Mouse (Mus musculus) intestine, embryonic 16.5 days (tissue): ENCODE data around the gene Cycs. TPM values are rescaled to one million over a fixed set of nuclear protein-coding genes. Genes with fewer than 3 reads are reported as not detected.

Experiments
- ATAC-seq: fragments of 200-750 bp; cut with Nextera tagmentation; 2 replicates; pipeline ENCODE4 v1.8.0; 2017; ENCODE audit warnings: moderate TSS enrichment, moderate library complexity
- H3K27ac ChIP-seq: fragments of 300-500 bp; sonication (generic); 2 replicates; pipeline ENCODE4 v1.5.1; 2014; ENCODE audit warnings: mild to moderate bottlenecking, low read length
- H3K27me3 ChIP-seq: fragments of 300-500 bp; sonication (generic); replicated peaks from 2 replicates; pipeline ENCODE4 v1.6.1; 2014; ENCODE audit warnings: low read length, control low read depth, mixed read lengths; ENCODE audit not compliant: control insufficient read depth, insufficient read depth
- H3K36me3 ChIP-seq: fragments of 300-500 bp; sonication (generic); 2 replicates; pipeline ENCODE4 v1.6.1; 2014; ENCODE audit warnings: low read length, control low read depth; ENCODE audit not compliant: control insufficient read depth, insufficient read depth
- H3K4me1 ChIP-seq: fragments of 300-500 bp; sonication (generic); 2 replicates; pipeline ENCODE4 v1.6.1; 2014; ENCODE audit warnings: low read length, control low read depth, mixed read lengths; ENCODE audit not compliant: control insufficient read depth, insufficient read depth
- H3K4me2 ChIP-seq: fragments of 300-500 bp; sonication (generic); 2 replicates; pipeline ENCODE4 v1.6.1; 2014; ENCODE audit warnings: low read depth, low read length, control low read depth
- H3K4me3 ChIP-seq: fragments of 300-500 bp; sonication (generic); 2 replicates; pipeline ENCODE4 v1.5.1; 2014; ENCODE audit warnings: mild to moderate bottlenecking, low read length
- H3K9ac ChIP-seq: fragments of 300-500 bp; sonication (generic); 2 replicates; pipeline ENCODE4 v1.6.1; 2014; ENCODE audit warnings: low read depth, low read length
- H3K9me3 ChIP-seq: fragments of 300-500 bp; sonication (generic); 2 replicates; pipeline ENCODE4 v1.6.1; 2016; ENCODE audit warnings: low read length, control low read depth; ENCODE audit not compliant: control insufficient read depth
- WGBS: fragments of 180-500 bp; shearing (Covaris S2); extraction: QIAGEN DNeasy Blood & Tissue Kit; methylation state at CpG from one replicate; pipeline ENCODE4 v1.1.7; 2014; 5-methylcytosine and 5-hydroxymethylcytosine counted together
- polyA plus RNA-seq: library from polyadenylated mRNA; unstranded; fragments of >200 nt; fragmentation: Nextera tagmentation; extraction: Ambion mirVana; gene quantifications from 2 replicates; pipeline ENCODE4 v1.2.1, GENCODE M21; 2015

The Cycs gene
- polyA plus RNA-seq, 1 experiment from 2014 or later = 88.1 TPM

- 0 out of 2 replicates have a peak overlapping the region, but pooled peaks have one; percentile 15 for H3K27ac ChIP-seq
- no peaks in the 10 kb centered on the region for H3K36me3 ChIP-seq
- H3K4me3 ChIP-seq = no peak overlapping the region
- H3K4me2 ChIP-seq = peak overlapping the region; percentile 7; the same call in 1 of the 2 replicates
- H3K9ac ChIP-seq = no peak overlapping the region
- ATAC-seq = peak; percentile 98
- H3K4me1 ChIP-seq = peaks cover 4% of the 10 kb centered on the region; the same call in 1 of the 2 replicates
- H3K27me3 ChIP-seq = no peaks in the 10 kb centered on the region
- H3K9me3 ChIP-seq = no peaks in the 10 kb centered on the region
- WGBS = 58% methylated on average over 5 of the region's 5 CpGs
Measured at GRCm38 (mm10) chr6:50552881-50553518, 13.3 kb downstream of the Cycs start.

GRCm38 (mm10) chr6:50549791-50550190, 16.5 kb downstream of the Cycs start:
- no peak for ATAC-seq
- no peaks in the 10 kb centered on the region for H3K9me3 ChIP-seq
- 80% methylated on average over 7 of the region's 7 CpGs for WGBS
- H3K36me3 ChIP-seq = no peaks in the 10 kb centered on the region
- H3K4me1 ChIP-seq = peaks cover 7% of the 10 kb centered on the region
- H3K27ac ChIP-seq = no peak overlapping the region
- no peak overlapping the region for H3K4me2 ChIP-seq
- no peak overlapping the region for H3K4me3 ChIP-seq
- H3K27me3 ChIP-seq = no peaks in the 10 kb centered on the region
- H3K9ac ChIP-seq = no peak overlapping the region

- Histone ChIP-seq H3K4me3 (no peak overlapping the region), H3K27ac (no peak overlapping the region), H3K4me2 (no peak overlapping the region), H3K4me1 (peaks cover 7% of the 10 kb centered on the region), H3K27me3 (no peaks in the 10 kb centered on the region), H3K9ac (no peak overlapping the region), H3K36me3 (no peaks in the 10 kb centered on the region), H3K9me3 (no peaks in the 10 kb centered on the region)
- 82% methylated on average over 5 of the region's 5 CpGs for WGBS
- ATAC-seq = no peak
Measured at GRCm38 (mm10) chr6:50549051-50549450, 17.3 kb downstream of the Cycs start.

DNA sequence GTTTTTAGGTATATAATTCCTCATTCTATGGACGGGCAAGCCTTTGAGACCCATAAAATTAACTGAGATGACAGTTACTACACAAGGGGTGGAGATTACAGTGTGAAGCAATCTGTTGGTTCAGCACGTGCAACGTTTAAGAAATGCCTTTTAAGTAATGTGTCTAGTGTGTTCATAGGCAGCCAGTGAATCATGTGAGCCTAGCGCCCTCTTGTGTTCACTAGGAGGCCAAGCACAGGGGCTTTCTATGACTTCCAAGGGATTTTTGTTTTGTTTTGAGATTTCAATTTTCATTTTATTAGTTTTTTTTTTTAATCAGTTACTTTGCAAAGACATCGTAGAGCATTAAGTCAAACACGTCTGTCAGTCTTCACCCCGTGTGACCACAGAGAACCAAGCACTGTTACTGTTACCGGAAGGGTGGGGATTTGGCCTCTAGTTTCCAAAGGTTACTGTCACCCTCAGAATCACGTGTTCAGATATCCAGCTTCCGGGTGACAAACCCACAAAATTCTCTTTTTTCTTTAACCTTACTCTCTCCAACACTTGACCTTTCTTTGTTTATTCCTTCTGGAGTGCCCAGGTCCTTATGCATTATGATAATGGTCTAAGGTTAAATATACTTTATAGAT, 20.8 kb downstream of the Cycs start:
- peak; percentile 74 for ATAC-seq
- Histone ChIP-seq H3K4me3 (no peak overlapping the region), H3K9me3 (0 out of 2 replicates have a peak, but pooled peaks cover 2% of the 10 kb centered on the region), H3K9ac (no peak overlapping the region), H3K36me3 (no peaks in the 10 kb centered on the region), H3K4me2 (0 out of 2 replicates have a peak overlapping the region, but pooled peaks have one; percentile 26), H3K4me1 (peaks cover 3% of the 10 kb centered on the region; the same call in 1 of the 2 replicates), H3K27me3 (no peaks in the 10 kb centered on the region), H3K27ac (no peak overlapping the region)
- WGBS = 20% methylated on average over 10 of the region's 10 CpGs

- no peaks in the 10 kb centered on the region for H3K36me3 ChIP-seq
- peaks cover 3% of the 10 kb centered on the region; the same call in 1 of the 2 replicates for H3K4me1 ChIP-seq
- no peak overlapping the region for H3K4me3 ChIP-seq
- no peaks in the 10 kb centered on the region for H3K27me3 ChIP-seq
- no peak overlapping the region for H3K27ac ChIP-seq
- H3K9ac ChIP-seq = no peak overlapping the region
- no peak overlapping the region for H3K4me2 ChIP-seq
- ATAC-seq = no peak
- WGBS = 94% methylated on average over 1 of the region's 1 CpGs
- 0 out of 2 replicates have a peak, but pooled peaks cover 2% of the 10 kb centered on the region for H3K9me3 ChIP-seq
Measured at GRCm38 (mm10) chr6:50542535-50542934, 23.8 kb downstream of the Cycs start.

- Histone ChIP-seq H3K27ac (no peak overlapping the region), H3K4me2 (no peak overlapping the region), H3K27me3 (no peaks in the 10 kb centered on the region), H3K4me1 (no peaks in the 10 kb centered on the region), H3K36me3 (no peaks in the 10 kb centered on the region), H3K4me3 (no peak overlapping the region), H3K9me3 (0 out of 2 replicates have a peak, but pooled peaks cover 2% of the 10 kb centered on the region), H3K9ac (no peak overlapping the region)
- ATAC-seq = no peak
- WGBS = 63% methylated on average over 1 of the region's 1 CpGs
Measured at GRCm38 (mm10) chr6:50539641-50540040, 26.7 kb downstream of the Cycs start.

DNA sequence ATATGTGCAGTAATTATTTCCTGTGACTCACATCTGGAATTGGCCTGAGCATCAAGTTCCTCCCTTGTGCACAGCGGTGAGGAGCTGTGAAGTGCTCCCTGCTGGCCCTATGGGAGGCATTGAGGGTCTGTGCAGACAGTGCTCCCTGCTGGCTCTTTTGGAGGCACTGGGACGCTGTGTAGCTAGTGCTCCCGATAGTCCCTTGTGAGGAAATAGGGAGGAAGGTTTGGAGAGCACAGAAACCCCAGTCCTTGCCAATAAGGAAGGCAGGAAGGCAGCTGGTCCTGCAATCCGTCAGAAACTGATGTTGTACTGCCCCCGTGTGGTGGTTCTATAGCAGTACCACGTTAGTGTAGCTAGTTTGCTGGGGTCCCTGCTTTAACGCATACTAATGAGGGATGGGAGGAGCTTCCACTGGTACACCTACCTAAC, 29.9 kb downstream of the Cycs start:
- H3K4me2 ChIP-seq = no peak overlapping the region
- no peak overlapping the region for H3K4me3 ChIP-seq
- H3K27ac ChIP-seq = no peak overlapping the region
- H3K9ac ChIP-seq = no peak overlapping the region
- 11% methylated on average over 7 of the region's 7 CpGs for WGBS
- peak; percentile 72 for ATAC-seq
- no peaks in the 10 kb centered on the region for H3K27me3 ChIP-seq
- H3K4me1 ChIP-seq = no peaks in the 10 kb centered on the region
- H3K36me3 ChIP-seq = no peaks in the 10 kb centered on the region
- no peaks in the 10 kb centered on the region for H3K9me3 ChIP-seq

- H3K4me2 ChIP-seq = no peak overlapping the region
- no peaks in the 10 kb centered on the region for H3K4me1 ChIP-seq
- ATAC-seq = no peak
- H3K27me3 ChIP-seq = no peaks in the 10 kb centered on the region
- H3K9ac ChIP-seq = no peak overlapping the region
- H3K4me3 ChIP-seq = no peak overlapping the region
- H3K9me3 ChIP-seq = no peaks in the 10 kb centered on the region
- WGBS = 92% methylated on average over 3 of the region's 3 CpGs
- H3K36me3 ChIP-seq = no peaks in the 10 kb centered on the region
- H3K27ac ChIP-seq = no peak overlapping the region
Measured at GRCm38 (mm10) chr6:50535346-50535745, 31.0 kb downstream of the Cycs start.

DNA sequence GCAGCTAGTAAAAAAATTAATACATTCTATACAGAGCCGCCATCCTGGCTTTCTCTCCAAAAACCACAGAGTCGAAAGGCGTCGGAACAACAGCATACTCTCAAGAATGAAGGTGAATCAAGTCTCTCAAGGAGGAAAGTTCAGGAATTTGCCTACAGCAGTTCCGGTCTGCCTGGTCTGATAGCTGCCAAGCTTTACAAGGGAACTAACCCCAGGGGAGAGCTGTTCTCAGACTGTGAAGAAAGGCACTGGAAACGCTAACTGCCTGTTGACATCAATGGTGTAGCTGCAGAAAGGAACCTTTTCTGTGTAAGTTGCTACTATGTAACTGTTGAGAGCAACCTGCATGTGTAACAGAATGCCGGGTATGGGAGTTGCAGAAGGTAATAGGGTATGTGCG, 34.4 kb downstream of the Cycs start:
- H3K4me1 ChIP-seq = 0 out of 2 replicates have a peak, but pooled peaks cover 3% of the 10 kb centered on the region
- no peak overlapping the region for H3K4me3 ChIP-seq
- no peaks in the 10 kb centered on the region for H3K9me3 ChIP-seq
- WGBS = 83% methylated on average over 8 of the region's 8 CpGs
- no peaks in the 10 kb centered on the region for H3K36me3 ChIP-seq
- H3K4me2 ChIP-seq = no peak overlapping the region
- no peak overlapping the region for H3K9ac ChIP-seq
- ATAC-seq = no peak
- no peak overlapping the region for H3K27ac ChIP-seq
- H3K27me3 ChIP-seq = no peaks in the 10 kb centered on the region
